Mouse (Mus musculus) adrenal gland (tissue): ENCODE measurements around the gene Nup54.

ENCODE experiments used
- intact Hi-C: fragments of 180-260 bp; cut with DNase I; formaldehyde crosslinking; loops from one replicate; pipeline ENCODE4 v1.15.1; 2025
- long read RNA-seq, 2 experiments: library from polyadenylated mRNA; unstranded; transcript quantifications; one replicate each; pipeline ENCODE4 v2.0.0; 2020; ENCODE audit warnings: borderline replicate concordance in 1 of 2; ENCODE audit not compliant: insufficient replicate concordance in 1 of 2

Nup54 gene
- long read RNA-seq, experiment 1, transcript Nup54-201 (12 exons, 2,352 nt), result major isoform, 17 of 20 reads
- long read RNA-seq, experiment 1, partial matches to known transcripts, result 1 of 20 reads
- long read RNA-seq, experiment 1, other reads (novel, unspliced or antisense), result 1 of 20 reads
- long read RNA-seq, experiment 2, transcript Nup54-201 (12 exons, 2,352 nt), result major isoform, 9 of 10 reads
- long read RNA-seq, experiment 2, partial matches to known transcripts, result 1 of 10 reads
- long read RNA-seq, experiment 2, other reads (novel, unspliced or antisense), result 0 of 10 reads

- intact Hi-C loops, result no loop called here
Observed at GRCm38 (mm10) chr5:92435025-92435584, at the start of gene Nup54. Gene Nup54 (minus strand): TSS chr5:92435219.

GRCm38 (mm10) chr5:92472863-92473262 lies 37.8 kb upstream of the Nup54 start:
- intact Hi-C loops, result no loop called here

- intact Hi-C loops, result no loop called here
Observed at GRCm38 (mm10) chr5:92471531-92471930, 36.5 kb upstream of the Nup54 start.

GRCm38 (mm10) chr5:92469201-92470130 lies 34.4 kb upstream of the Nup54 start:
- intact Hi-C loops, result no loop called here

- intact Hi-C loops, result no loop called here
Observed at GRCm38 (mm10) chr5:92468234-92468633, 33.2 kb upstream of the Nup54 start.

GRCm38 (mm10) chr5:92467102-92467766 lies 32.2 kb upstream of the Nup54 start:
- intact Hi-C loops, result no loop called here

GRCm38 (mm10) chr5:92465511-92465910 lies 30.5 kb upstream of the Nup54 start:
- intact Hi-C loops, result no loop called here

GRCm38 (mm10) chr5:92461321-92461720 lies 26.3 kb upstream of the Nup54 start:
- intact Hi-C loops, result loop anchor here (2.0 to 5.0 kb wide), 2 partner anchors 46 to 195 kb away; partner anchors contain the start of gene Scarb2

- intact Hi-C loops, result no loop called here
Observed at GRCm38 (mm10) chr5:92458726-92459125, 23.7 kb upstream of the Nup54 start.

GRCm38 (mm10) chr5:92457410-92457809 lies 22.4 kb upstream of the Nup54 start:
- intact Hi-C loops, result no loop called here

GRCm38 (mm10) chr5:92452876-92453275 lies 17.9 kb upstream of the Nup54 start:
- intact Hi-C loops, result no loop called here

GRCm38 (mm10) chr5:92446736-92447135 lies 11.7 kb upstream of the Nup54 start:
- intact Hi-C loops, result loop anchor here (10.0 kb wide), 1 partner anchor 508 kb away; no protein-coding TSS in a partner anchor

- intact Hi-C loops, result loop anchor here (10.0 kb wide), 1 partner anchor 510 kb away; no protein-coding TSS in a partner anchor
Observed at GRCm38 (mm10) chr5:92445016-92445415, 10.0 kb upstream of the Nup54 start.

GRCm38 (mm10) chr5:92442914-92443313 lies 7.9 kb upstream of the Nup54 start:
- intact Hi-C loops, result loop anchor here (10.0 kb wide), 1 partner anchor 512 kb away; no protein-coding TSS in a partner anchor

GRCm38 (mm10) chr5:92441494-92441893 lies 6.5 kb upstream of the Nup54 start:
- intact Hi-C loops, result loop anchor here (10.0 kb wide), 1 partner anchor 513 kb away; no protein-coding TSS in a partner anchor

GRCm38 (mm10) chr5:92438540-92438939 lies 3.5 kb upstream of the Nup54 start:
- intact Hi-C loops, result no loop called here

GRCm38 (mm10) chr5:92434571-92434985 lies 441 bp downstream of the Nup54 start:
- intact Hi-C loops, result loop anchor here (1.0 kb wide), 1 partner anchor 24 kb away; no protein-coding TSS in a partner anchor

GRCm38 (mm10) chr5:92434070-92434469 lies 949 bp downstream of the Nup54 start:
- intact Hi-C loops, result loop anchor here (1.0 kb wide), 1 partner anchor 24 kb away; no protein-coding TSS in a partner anchor

- intact Hi-C loops, result no loop called here
Observed at GRCm38 (mm10) chr5:92431611-92432010, 3.4 kb downstream of the Nup54 start.

GRCm38 (mm10) chr5:92430723-92431122 lies 4.3 kb downstream of the Nup54 start:
- intact Hi-C loops, result no loop called here

- intact Hi-C loops, result no loop called here
Observed at GRCm38 (mm10) chr5:92424126-92424525, 10.9 kb downstream of the Nup54 start.
